Mouse (Mus musculus): ENCODE measurements around the gene Dhrs11. TPM values are rescaled to one million over a fixed set of nuclear protein-coding genes. Genes with fewer than 3 reads are reported as not detected.

The Dhrs11 gene
- total RNA-seq (2023): 10 to 100 TPM; 28.7 to 29.9 TPM

GRCm38 (mm10) chr11:84828516-84829399 lies at the start of gene Dhrs11:
Gene Dhrs11, minus strand, starts transcription at chr11:84828994.

DNA sequence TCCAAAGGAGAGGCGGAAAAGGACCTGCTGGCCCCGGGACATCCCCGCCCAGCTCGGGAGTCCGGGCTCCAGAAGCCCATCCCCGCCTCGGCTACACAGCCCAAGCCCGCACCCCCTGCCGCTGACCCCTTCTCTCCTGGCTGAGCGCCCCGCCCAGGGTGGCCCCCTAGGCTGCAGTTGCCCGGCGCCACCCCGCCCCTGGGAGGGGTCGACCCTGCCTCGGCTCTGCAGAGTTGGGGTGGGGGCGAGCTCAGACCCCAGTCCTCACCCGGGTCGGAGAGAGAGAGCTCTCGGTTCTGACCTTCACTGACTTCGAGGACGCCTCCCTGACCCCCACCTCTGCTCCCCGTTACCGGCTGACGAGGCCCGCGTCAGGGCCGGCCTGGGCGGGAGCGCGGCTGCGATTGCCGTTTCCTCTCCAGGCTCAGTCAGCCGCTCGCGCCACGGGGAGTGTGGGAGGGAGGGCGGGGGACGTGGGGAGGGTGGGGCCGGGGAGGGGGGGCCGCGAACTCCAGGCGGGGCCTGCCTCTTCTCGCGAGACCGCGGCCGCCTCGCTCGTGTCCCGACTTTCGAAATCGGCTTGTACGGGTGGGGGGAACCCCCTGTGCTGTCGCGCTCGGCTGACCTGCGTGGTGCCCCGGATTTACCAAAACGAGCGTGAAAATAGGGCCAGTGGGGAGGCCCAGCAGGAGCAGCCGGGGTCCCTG lies 41.7 kb upstream of the Dhrs11 start, which contains the start of gene Ggnbp2:
Gene Ggnbp2, minus strand, starts transcription at position 481 of the 707 bp plus-strand sequence.

DNA sequence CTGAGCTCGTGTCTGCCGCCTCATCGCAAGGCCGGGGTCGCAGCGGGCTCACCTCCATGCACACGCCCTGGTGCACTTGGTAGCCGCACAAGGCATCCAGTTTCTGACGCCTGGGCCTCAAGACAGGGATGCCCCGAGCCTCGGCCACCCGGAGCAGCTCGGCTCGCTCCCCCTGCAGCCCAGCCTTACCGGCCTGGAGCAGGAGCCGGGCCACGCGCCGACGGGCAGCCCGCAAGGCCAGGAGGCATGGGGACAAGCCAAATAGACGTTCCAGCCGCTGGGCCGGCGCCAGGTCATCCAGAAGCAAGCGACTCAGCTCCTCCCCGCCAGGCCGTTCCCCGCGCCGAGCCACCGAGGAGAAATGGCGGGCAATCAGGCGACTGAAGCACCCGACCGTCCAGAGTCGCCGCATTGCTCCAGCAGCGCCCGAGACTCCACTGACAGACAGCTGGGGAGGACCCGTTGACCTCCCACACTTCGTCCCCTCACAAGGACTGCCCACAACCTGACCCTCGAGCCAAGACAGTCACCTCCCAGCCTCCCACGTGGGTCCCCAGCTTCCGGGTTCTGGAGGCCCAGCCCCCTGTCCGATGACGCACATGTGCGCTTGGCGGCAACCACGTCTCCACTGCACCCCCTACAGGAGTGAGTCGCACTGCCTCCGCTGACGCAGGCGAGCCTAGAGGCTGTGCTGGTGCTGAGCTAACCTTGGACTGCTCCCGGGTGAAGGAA lies 9.7 kb downstream of the Dhrs11 start, which contains the start of gene Mrm1:
Gene Mrm1, minus strand, starts transcription at position 555 of the 732 bp plus-strand sequence.

Other genes starting within 250 kb of the Dhrs11 start
- gene Mrm1, start 9.5 kb downstream of the Dhrs11 start, total RNA-seq (2023): 1 to 10 TPM; 5.5 to 7.0 TPM
- 100 to 1,000 TPM; 102 to 127 TPM for gene Ggnbp2, start 41.8 kb upstream of the Dhrs11 start, total RNA-seq (2023)
- gene Myo19, start 51.2 kb upstream of the Dhrs11 start, total RNA-seq (2023): 1 to 10 TPM; 2.5 to 3.4 TPM
- gene Pigw, start 51.3 kb upstream of the Dhrs11 start, total RNA-seq (2023): 1 to 10 TPM; 2.4 to 3.3 TPM
- 10 to 100 TPM in 1 of 2 experiments, 1 to 10 TPM in 1; 7.2 to 10.3 TPM for gene Znhit3, start 87.4 kb upstream of the Dhrs11 start, total RNA-seq (2023)
- gene Car4, start 128.8 kb upstream of the Dhrs11 start, total RNA-seq (2023): not detected